Mouse (Mus musculus): Measurements from ENCODE around the gene Gpr35. TPM values are rescaled to one million over a fixed set of nuclear protein-coding genes. Genes with fewer than 3 reads are reported as not detected.

The Gpr35 gene
- polyA plus RNA-seq, 1 experiment from 2014 or later = 0.30 TPM

GRCm38 (mm10) chr1:93031199-93031598, 80.5 kb downstream of the Gpr35 start:
- Histone ChIP-seq H3K36me3 (replicated peaks) (peaks cover 28% of the 10 kb centered on the region; the same call in 1 of the 2 replicates), H3K27ac (no peak overlapping the region), H3K27me3 (replicated peaks) (no peaks in the 10 kb centered on the region), H3K9ac (no peak overlapping the region), H3K9me3 (no peaks in the 10 kb centered on the region), H3K4me1 (no peaks in the 10 kb centered on the region), H3K4me2 (no peak overlapping the region), H3K4me3 (no peak overlapping the region)
- ATAC-seq (replicated peaks) = no peak
- 95% methylated on average over 3 of the region's 3 CpGs for WGBS

DNA sequence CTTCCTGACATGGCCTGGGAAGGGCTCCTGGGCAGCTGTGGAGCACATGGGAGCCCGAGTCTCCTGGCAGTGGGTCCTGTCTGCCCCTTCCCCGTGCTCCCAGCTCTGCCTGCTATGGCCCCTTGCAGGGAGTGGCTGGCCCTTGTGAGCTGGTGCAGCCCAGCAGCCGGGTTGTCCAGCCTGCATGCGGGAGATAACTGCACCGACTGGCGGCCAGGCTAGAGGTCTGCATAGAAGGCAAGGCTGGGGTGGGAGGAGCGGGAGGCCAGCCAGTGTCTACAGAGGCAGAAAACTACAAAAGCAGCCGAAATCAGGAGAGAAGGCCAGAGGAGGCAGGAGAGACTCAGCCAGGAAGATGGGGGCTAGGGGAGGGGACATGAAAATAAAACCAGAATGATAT, 83.3 kb downstream of the Gpr35 start:
- H3K36me3 ChIP-seq (replicated peaks) = peaks cover 46% of the 10 kb centered on the region
- 52% methylated on average over 8 of the region's 8 CpGs for WGBS

GRCm38 (mm10) chr1:93035981-93036380, 85.3 kb downstream of the Gpr35 start:
- H3K4me2 ChIP-seq = no peak overlapping the region
- H3K9ac ChIP-seq = no peak overlapping the region
- no peaks in the 10 kb centered on the region for H3K27me3 ChIP-seq (replicated peaks)
- no peak overlapping the region for H3K27ac ChIP-seq
- 83% methylated on average over 4 of the region's 4 CpGs for WGBS
- no peak overlapping the region for H3K4me3 ChIP-seq
- no peaks in the 10 kb centered on the region for H3K9me3 ChIP-seq
- H3K36me3 ChIP-seq (replicated peaks) = peaks cover 63% of the 10 kb centered on the region
- ATAC-seq (replicated peaks) = no peak
- no peaks in the 10 kb centered on the region for H3K4me1 ChIP-seq

More for the DNA sequence above, 83.3 kb downstream of the Gpr35 start:
- no peak overlapping the region for H3K27ac ChIP-seq
- no peak overlapping the region for H3K4me2 ChIP-seq
- H3K9ac ChIP-seq = no peak overlapping the region
- no peaks in the 10 kb centered on the region for H3K27me3 ChIP-seq (replicated peaks)
- H3K4me1 ChIP-seq = no peaks in the 10 kb centered on the region
- no peak for ATAC-seq (replicated peaks)
- H3K4me3 ChIP-seq = no peak overlapping the region
- no peaks in the 10 kb centered on the region for H3K9me3 ChIP-seq

Other genes with a start within 250 kb of the Gpr35 start
- gene Gpc1, start 119.2 kb upstream of the Gpr35 start, polyA plus RNA-seq (2015; fragmentation: Nextera tagmentation; extraction: Ambion mirVana) = 62.3 and 66.1 TPM in 2 replicates
- 0.69 and 0.88 TPM in 2 replicates for gene Ankmy1, start 48.0 kb upstream of the Gpr35 start, polyA plus RNA-seq (2015; fragmentation: Nextera tagmentation; extraction: Ambion mirVana)
- gene Dusp28, start 43.9 kb upstream of the Gpr35 start, polyA plus RNA-seq (2015; fragmentation: Nextera tagmentation; extraction: Ambion mirVana) = 15.4 and 15.7 TPM in 2 replicates
- gene Rnpepl1, start 40.1 kb upstream of the Gpr35 start, polyA plus RNA-seq (2015; fragmentation: Nextera tagmentation; extraction: Ambion mirVana) = 32.9 and 37.1 TPM in 2 replicates
- gene Capn10, start 16.5 kb upstream of the Gpr35 start, polyA plus RNA-seq (2015; fragmentation: Nextera tagmentation; extraction: Ambion mirVana) = 66.7 and 67.7 TPM in 2 replicates
- gene Aqp12, start 55.5 kb downstream of the Gpr35 start, polyA plus RNA-seq (2015; fragmentation: Nextera tagmentation; extraction: Ambion mirVana) = not detected in 2 replicates
- 498 and 502 TPM in 2 replicates for gene Kif1a, start 151.1 kb downstream of the Gpr35 start, polyA plus RNA-seq (2015; fragmentation: Nextera tagmentation; extraction: Ambion mirVana)
- not detected in 2 replicates for gene Agxt, start 184.4 kb downstream of the Gpr35 start, polyA plus RNA-seq (2015; fragmentation: Nextera tagmentation; extraction: Ambion mirVana)
- 0.14 and 0.32 TPM in 2 replicates for gene 2310007B03Rik, start 210.1 kb downstream of the Gpr35 start, polyA plus RNA-seq (2015; fragmentation: Nextera tagmentation; extraction: Ambion mirVana)
- 0.52 and 0.54 TPM in 2 replicates for gene Crocc2, start 217.9 kb downstream of the Gpr35 start, polyA plus RNA-seq (2015; fragmentation: Nextera tagmentation; extraction: Ambion mirVana)

All from midbrain, embryonic 15.5 days (tissue).